In genomic region chr7:110750834-110751233, GRCm38 (mm10) we compare ENCODE assay signal across 24 mouse cellular contexts.
"Had no signal": no experiment of that assay in that cellular context is flagged by ENCODE, and none has a peak within 500 bp of the region (broad histone marks: within the 10 kb centered on the region; RNA-seq: fewer than 3 reads in every experiment).

No protein-coding gene starts in this region.

- H3K9me3 ChIP-seq: heart, embryonic 10.5 days; intestine, embryonic 15.5 days; limb, embryonic 12.5 days; liver, embryonic 15.5 days had no signal

- H3K36me3 ChIP-seq: heart, embryonic 10.5 days; heart, embryonic 12.5 days; intestine, embryonic 15.5 days; limb, embryonic 12.5 days; liver, embryonic 13.5 days; liver, embryonic 15.5 days had no signal

- H3K4me1 ChIP-seq: heart, embryonic 12.5 days; intestine, embryonic 15.5 days; liver, embryonic 13.5 days; liver, embryonic 15.5 days had no signal

- ATAC-seq: hindbrain, embryonic 16.5 days; inflammation-experienced regulatory T-cells, adult 6 months; intestine, embryonic 15.5 days; intestine, postnatal 0 days had no signal

- H3K9ac ChIP-seq: heart, embryonic 12.5 days; hindbrain, embryonic 14.5 days; intestine, embryonic 15.5 days; limb, embryonic 12.5 days; liver, embryonic 13.5 days; liver, embryonic 15.5 days had no signal

- H3K27me3 ChIP-seq: heart, embryonic 12.5 days; intestine, embryonic 15.5 days; limb, embryonic 12.5 days; liver, embryonic 15.5 days had no signal

- H3K4me3 ChIP-seq: heart, embryonic 10.5 days; heart, embryonic 12.5 days; intestine, embryonic 15.5 days; limb, embryonic 12.5 days; liver, embryonic 13.5 days; liver, embryonic 15.5 days had no signal

- DNase-seq: gastrocnemius, postnatal 14 days; gastrocnemius, postnatal 36 days; heart, adult 18-20 months; heart, postnatal 10 days; heart, postnatal 4 days; kidney, adult 18-20 months; kidney, adult 8-10 months; kidney, postnatal 10 days; kidney, postnatal 36 days; layer of hippocampus, adult 9-11 months; layer of hippocampus, postnatal 36 days; left cerebral cortex, postnatal 4 days; liver; liver, embryonic 13.5 days had no signal

- H3K4me2 ChIP-seq: heart, embryonic 12.5 days; hindbrain, embryonic 14.5 days; intestine, embryonic 15.5 days; limb, embryonic 12.5 days; liver, embryonic 11.5 days; liver, embryonic 13.5 days; liver, embryonic 15.5 days had no signal

- H3K27ac ChIP-seq: heart, embryonic 10.5 days; hindbrain, embryonic 14.5 days; intestine, embryonic 15.5 days; limb, embryonic 12.5 days; liver, embryonic 13.5 days; liver, embryonic 15.5 days had no signal
